Comparison of ENCODE assay signal across 37 mouse cellular contexts in genomic region chr19:21004411-21004810, GRCm38 (mm10). TPM values are rescaled to one million over a fixed set of nuclear protein-coding genes. Genes with fewer than 3 reads are reported as not detected.
DNase-seq lines count a peak whose midpoint lies in the region; ATAC-seq and TF ChIP-seq lines count a peak whose summit lies in the region.
"Had no signal": no experiment of that assay in that cellular context is flagged by ENCODE, and none has a peak within 500 bp of the region (broad histone marks: within the 10 kb centered on the region; RNA-seq: fewer than 3 reads in every experiment).

No protein-coding gene starts in this region.

- H3K27ac ChIP-seq in forebrain, postnatal 0 days (ENCODE audit: low read depth, low read length) = no peak overlapping the region
- H3K27ac ChIP-seq in forebrain, embryonic 10.5 days = no peak overlapping the region
- peak overlapping the region; percentile 15; the same call in 1 of the 2 replicates for H3K27ac ChIP-seq in layer of hippocampus, adult 2 months
- H3K27ac ChIP-seq: forebrain, embryonic 13.5 days; hindbrain, embryonic 15.5 days; intestine, embryonic 15.5 days; kidney, postnatal 0 days; left cerebral cortex, adult 2 months; liver, embryonic 12.5 days; midbrain, embryonic 13.5 days; neural tube, embryonic 15.5 days; stomach, embryonic 15.5 days had no signal

- H3K4me2 ChIP-seq in forebrain, postnatal 0 days (ENCODE audit: low read depth) = no peak overlapping the region
- H3K4me2 ChIP-seq: forebrain, embryonic 13.5 days; heart, embryonic 11.5 days; hindbrain, embryonic 15.5 days; intestine, embryonic 15.5 days; liver, embryonic 12.5 days; midbrain, embryonic 13.5 days; neural tube, embryonic 15.5 days; stomach, embryonic 15.5 days had no signal

- 56% methylated on average over 2 of the region's 2 CpGs for WGBS in forebrain, postnatal 0 days
- WGBS in forebrain, embryonic 10.5 days = 89% methylated on average over 2 of the region's 2 CpGs

- no peak overlapping the region for H3K4me3 ChIP-seq in forebrain, postnatal 0 days (ENCODE audit: low read depth, low read length)
- no peak overlapping the region for H3K4me3 ChIP-seq in forebrain, embryonic 10.5 days
- no peak overlapping the region for H3K4me3 ChIP-seq in layer of hippocampus, adult 2 months
- H3K4me3 ChIP-seq: erythroblast, embryonic 14.5 days; forebrain, embryonic 13.5 days; hindbrain, embryonic 15.5 days; intestine, embryonic 15.5 days; left cerebral cortex, adult 2 months; liver, embryonic 12.5 days; midbrain, embryonic 13.5 days; neural tube, embryonic 15.5 days; stomach, embryonic 15.5 days had no signal

- no peaks in the 10 kb centered on the region for H3K9me3 ChIP-seq in forebrain, postnatal 0 days (ENCODE audit: low read length)
- no peaks in the 10 kb centered on the region for H3K9me3 ChIP-seq in forebrain, embryonic 10.5 days
- H3K9me3 ChIP-seq: G1E; hindbrain, embryonic 15.5 days; intestine, embryonic 15.5 days; liver, embryonic 12.5 days; neural tube, embryonic 15.5 days; stomach, embryonic 15.5 days had no signal

- H3K36me3 ChIP-seq in forebrain, postnatal 0 days (ENCODE audit: insufficient read depth) = no peaks in the 10 kb centered on the region
- H3K36me3 ChIP-seq in forebrain, embryonic 10.5 days (replicated peaks) = no peaks in the 10 kb centered on the region
- H3K36me3 ChIP-seq: G1E; hindbrain, embryonic 15.5 days; intestine, embryonic 15.5 days; liver, embryonic 12.5 days; midbrain, embryonic 13.5 days; neural tube, embryonic 15.5 days; stomach, embryonic 15.5 days had no signal

- intact Hi-C loops in heart, postnatal 10 days (cut with DNase I) = no loop called here

- no peak overlapping the region for H3K9ac ChIP-seq in forebrain, postnatal 0 days
- H3K9ac ChIP-seq: forebrain, embryonic 13.5 days; hindbrain, embryonic 15.5 days; intestine, embryonic 15.5 days; liver, embryonic 12.5 days; liver, postnatal 0 days; midbrain, embryonic 13.5 days; neural tube, embryonic 15.5 days; stomach, embryonic 15.5 days had no signal

- no peaks in the 10 kb centered on the region for H3K27me3 ChIP-seq in forebrain, postnatal 0 days (ENCODE audit: insufficient read depth, low read length)
- H3K27me3 ChIP-seq in forebrain, embryonic 10.5 days (ENCODE audit: poor library complexity, severe bottlenecking) = no peaks in the 10 kb centered on the region
- H3K27me3 ChIP-seq: forebrain, embryonic 13.5 days; hindbrain, embryonic 15.5 days; intestine, embryonic 15.5 days; liver, embryonic 12.5 days; midbrain, embryonic 13.5 days; neural tube, embryonic 15.5 days; stomach, embryonic 15.5 days had no signal

- DNase-seq in forebrain, postnatal 0 days = peak; percentile 36
- no peak for DNase-seq in forebrain, embryonic 10.5 days (ENCODE audit: extremely low spot score, low spot score)
- DNase-seq in layer of hippocampus, adult 2 months (ENCODE audit: low spot score in 2 of 2) = peak in 1 of 2 experiments; percentile 64
- no peak for DNase-seq in layer of hippocampus, postnatal 36 days
- DNase-seq in brain, embryonic 18.5 days (ENCODE audit: low read depth, low spot score) = peak; percentile 12
- DNase-seq in ovary, postnatal 36 days (ENCODE audit: low spot score) = no peak
- DNase-seq in heart, postnatal 10 days = no peak
- DNase-seq: adrenal gland, postnatal 10 days; cerebellum, adult 18-20 months; cerebellum, postnatal 10 days; gastrocnemius, postnatal 25 days; heart, adult 18-20 months; heart, postnatal 4 days; kidney, adult 2 months; kidney, postnatal 4 days; left cerebral cortex, postnatal 4 days; liver, postnatal 0 days; lung, postnatal 36 days; right cerebral cortex, postnatal 25 days; thymus, postnatal 25 days had no signal

- H3K4me1 ChIP-seq in forebrain, postnatal 0 days (ENCODE audit: insufficient read depth) = no peaks in the 10 kb centered on the region
- no peaks in the 10 kb centered on the region for H3K4me1 ChIP-seq in forebrain, embryonic 10.5 days
- H3K4me1 ChIP-seq: forebrain, embryonic 13.5 days; hindbrain, embryonic 15.5 days; intestine, embryonic 15.5 days; liver, embryonic 12.5 days; midbrain, embryonic 13.5 days; neural tube, embryonic 15.5 days; stomach, embryonic 15.5 days had no signal

- no peak for TF ChIP-seq CTCF in forebrain, postnatal 0 days (IDR thresholded peaks at IDR 0.05; ENCODE audit: low read depth)
- TF ChIP-seq CTCF in layer of hippocampus, adult 2 months (conservative IDR thresholded peaks at IDR 0.05) = no peak

- peak; percentile 47; the same call in 1 of the 2 replicates for ATAC-seq in forebrain, postnatal 0 days
- ATAC-seq: forebrain, embryonic 13.5 days; intestine, embryonic 15.5 days; liver, embryonic 12.5 days; liver, postnatal 0 days; midbrain, embryonic 13.5 days; Patski had no signal

RNA-seq across cellular contexts. Expression of gene Tmc1, which starts 50.4 kb away (rescaled TPM):
- total RNA-seq in forebrain, postnatal 0 days (2014; rRNA removed) = 0.08 TPM in 1 of 2 replicates, not detected in the other
- polyA plus RNA-seq in forebrain, postnatal 0 days (2015; fragmentation: Nextera tagmentation; extraction: Ambion mirVana) = 0.04 and 0.10 TPM in 2 replicates
- polyA plus RNA-seq in forebrain, embryonic 10.5 days (2016; fragmentation: Nextera tagmentation; extraction: Ambion mirVana) = 0.04 TPM in 1 of 2 replicates, not detected in the other
- not detected for total RNA-seq in layer of hippocampus, adult 2 months (2021)
- total RNA-seq in layer of hippocampus, postnatal 36 days (2021) = not detected
- total RNA-seq in heart, postnatal 10 days (2021) = not detected
- total RNA-seq: common myeloid progenitor, adult 5-6 weeks; gastrocnemius, adult 18-20 months; gastrocnemius, postnatal 25 days; heart, adult 18-20 months; heart, postnatal 4 days; megakaryocyte, adult 5-6 weeks had no signal
- polyA plus RNA-seq: erythroblast, embryonic 14.5 days; forebrain, embryonic 13.5 days; G1E; heart, embryonic 16.5 days; hindbrain, embryonic 15.5 days; kidney, postnatal 0 days; liver, postnatal 0 days; Patski had no signal

Comparison
In these comparisons a context has a peak if more than half of its experiments do, and no peak if none do; other contexts are left out.
1. DNase-seq: peak in forebrain, postnatal 0 days (single experiment) and brain, embryonic 18.5 days (single experiment); none in forebrain, embryonic 10.5 days (single experiment), layer of hippocampus, postnatal 36 days (0 of 2), ovary, postnatal 36 days (single experiment) and heart, postnatal 10 days (0 of 2).